Mouse (Mus musculus) kidney, adult 2 months (tissue): ENCODE data around the gene Plin5. TPM values are rescaled to one million over a fixed set of nuclear protein-coding genes. Genes with fewer than 3 reads are reported as not detected.

Source experiments
- DNase-seq: peaks from one replicate; pipeline ENCODE4 v3.0.0; 2021
- H3K27ac ChIP-seq: fragments of 200-500 bp; 2 replicates; pipeline ENCODE4 v1.5.1; 2012; ENCODE audit warnings: low read depth, low read length, control low read depth, inconsistent platforms; ENCODE audit not compliant: insufficient read depth
- H3K27me3 ChIP-seq: fragments of 200-500 bp; replicated peaks from 2 replicates; pipeline ENCODE4 v1.6.1; 2012; ENCODE audit warnings: mild to moderate bottlenecking, moderate library complexity, low read length, inconsistent platforms; ENCODE audit not compliant: control insufficient read depth, insufficient read depth
- H3K36me3 ChIP-seq: fragments of 200-500 bp; 2 replicates; pipeline ENCODE4 v1.6.1; 2012; ENCODE audit warnings: mild to moderate bottlenecking, moderate library complexity, low read length, inconsistent platforms; ENCODE audit not compliant: control insufficient read depth, insufficient read depth
- H3K4me1 ChIP-seq: fragments of 200-500 bp; 2 replicates; pipeline ENCODE4 v1.6.1; 2011; ENCODE audit warnings: low read length; ENCODE audit not compliant: control insufficient read depth, insufficient read depth
- H3K4me3 ChIP-seq: fragments of 200-500 bp; 2 replicates; pipeline ENCODE4 v1.5.1; 2011; ENCODE audit warnings: mild to moderate bottlenecking, low read depth, low read length, control low read depth; ENCODE audit not compliant: insufficient read depth
- CTCF ChIP-seq: fragments of 200-500 bp; conservative IDR thresholded peaks from 2 replicates; pipeline ENCODE4 v1.5.1; 2011; ENCODE audit warnings: low read depth, mild to moderate bottlenecking, control low read depth, low read length, moderate library complexity, mixed read lengths; ENCODE audit not compliant: insufficient read depth, insufficient read length
- POLR2A ChIP-seq: fragments of 200-500 bp; IDR thresholded peaks from one replicate; pipeline ENCODE4 v1.6.1; 2011; ENCODE audit warnings: low read depth, low read length, control low read depth
- WGBS: fragments of 180-500 bp; shearing (Covaris S2); methylation state at CpG from one replicate; pipeline ENCODE4 v1.1.7; 2018; 5-methylcytosine and 5-hydroxymethylcytosine counted together
- polyA plus RNA-seq: library from polyadenylated mRNA; depleted of rRNA; stranded (reverse); fragments of >200 nt; gene quantifications from 2 replicates; pipeline ENCODE4 v1.2.3, GENCODE M21; 2012

The Plin5 gene
- polyA plus RNA-seq, 1 experiment: 10.1 TPM

GRCm38 (mm10) chr17:56132661-56133060 is 15.3 kb upstream of the Plin5 start:
- TF ChIP-seq POLR2A: no peak
- TF ChIP-seq CTCF: peak; percentile 83
- no peak overlapping the region for H3K27ac ChIP-seq
- 4% methylated on average over 14 of the region's 14 CpGs for WGBS
- no peak overlapping the region for H3K4me3 ChIP-seq
- no peaks in the 10 kb centered on the region for H3K27me3 ChIP-seq
- no peaks in the 10 kb centered on the region for H3K36me3 ChIP-seq
- DNase-seq: peak; percentile 72
- H3K4me1 ChIP-seq: no peaks in the 10 kb centered on the region

- Histone ChIP-seq H3K27me3 (no peaks in the 10 kb centered on the region), H3K27ac (no peak overlapping the region), H3K4me1 (no peaks in the 10 kb centered on the region), H3K36me3 (no peaks in the 10 kb centered on the region), H3K4me3 (no peak overlapping the region)
- TF ChIP-seq CTCF: peak; percentile 76
- no peak for TF ChIP-seq POLR2A
- 44% methylated on average over 7 of the region's 7 CpGs for WGBS
- peak; percentile 72 for DNase-seq
Observed at GRCm38 (mm10) chr17:56131814-56132213, 14.4 kb upstream of the Plin5 start.

GRCm38 (mm10) chr17:56131136-56131535 is 13.7 kb upstream of the Plin5 start:
- no peak overlapping the region for H3K27ac ChIP-seq
- TF ChIP-seq CTCF (no peak), POLR2A (no peak)
- no peaks in the 10 kb centered on the region for H3K36me3 ChIP-seq
- DNase-seq: no peak
- WGBS: 91% methylated on average over 10 of the region's 10 CpGs
- H3K27me3 ChIP-seq: no peaks in the 10 kb centered on the region
- no peaks in the 10 kb centered on the region for H3K4me1 ChIP-seq
- no peak overlapping the region for H3K4me3 ChIP-seq

GRCm38 (mm10) chr17:56128246-56128645 is 10.8 kb upstream of the Plin5 start:
- 62% methylated on average over 15 of the region's 15 CpGs for WGBS
- Histone ChIP-seq H3K27me3 (no peaks in the 10 kb centered on the region), H3K36me3 (no peaks in the 10 kb centered on the region), H3K27ac (no peak overlapping the region), H3K4me3 (no peak overlapping the region), H3K4me1 (no peaks in the 10 kb centered on the region)
- no peak for DNase-seq
- TF ChIP-seq CTCF (no peak), POLR2A (no peak)

GRCm38 (mm10) chr17:56126175-56126574 is 8.8 kb upstream of the Plin5 start:
- no peak for DNase-seq
- H3K4me1 ChIP-seq: no peaks in the 10 kb centered on the region
- 84% methylated on average over 11 of the region's 11 CpGs for WGBS
- no peak overlapping the region for H3K27ac ChIP-seq
- TF ChIP-seq POLR2A (no peak), CTCF (no peak)
- no peak overlapping the region for H3K4me3 ChIP-seq
- H3K27me3 ChIP-seq: no peaks in the 10 kb centered on the region
- H3K36me3 ChIP-seq: no peaks in the 10 kb centered on the region

GRCm38 (mm10) chr17:56125276-56125630 is 7.9 kb upstream of the Plin5 start:
- TF ChIP-seq POLR2A (no peak), CTCF (no peak)
- Histone ChIP-seq H3K36me3 (no peaks in the 10 kb centered on the region), H3K4me1 (no peaks in the 10 kb centered on the region), H3K27me3 (no peaks in the 10 kb centered on the region), H3K4me3 (no peak overlapping the region), H3K27ac (no peak overlapping the region)
- 90% methylated on average over 4 of the region's 4 CpGs for WGBS
- no peak for DNase-seq

GRCm38 (mm10) chr17:56124377-56125275 is 7.2 kb upstream of the Plin5 start:
- H3K27me3 ChIP-seq: no peaks in the 10 kb centered on the region
- peak; percentile 62 for DNase-seq
- peak overlapping the region; percentile 59 for H3K4me3 ChIP-seq
- peak; percentile 77 for TF ChIP-seq CTCF
- no peak for TF ChIP-seq POLR2A
- H3K27ac ChIP-seq: no peak overlapping the region
- 17% methylated on average over 57 of the region's 59 CpGs for WGBS
- no peaks in the 10 kb centered on the region for H3K36me3 ChIP-seq
- no peaks in the 10 kb centered on the region for H3K4me1 ChIP-seq
